Mouse (Mus musculus) heart, embryonic 11.5 days (tissue): ENCODE results near the gene Zfp568. TPM values are rescaled to one million over a fixed set of nuclear protein-coding genes. Genes with fewer than 3 reads are reported as not detected.
A peak's percentile ranks its signal among the peaks of the same experiment; 100 is the strongest.

Source experiments
- ATAC-seq: fragments of 200-750 bp; cut with Nextera tagmentation; replicated peaks from 2 replicates; pipeline ENCODE4 v1.8.0; 2017; ENCODE audit warnings: moderate library complexity; ENCODE audit not compliant: insufficient number of reproducible peaks, low FRiP score, low TSS enrichment
- H3K27ac ChIP-seq: fragments of 300-500 bp; sonication (generic); 2 replicates; pipeline ENCODE4 v1.5.1; 2014; ENCODE audit warnings: mild to moderate bottlenecking, low read depth, low read length
- H3K27me3 ChIP-seq: fragments of 300-500 bp; sonication (generic); 2 replicates; pipeline ENCODE4 v1.6.1; 2014; ENCODE audit warnings: mild to moderate bottlenecking, low read length, mixed read lengths; ENCODE audit not compliant: control insufficient read depth, insufficient read depth
- H3K36me3 ChIP-seq: fragments of 300-500 bp; sonication (generic); 2 replicates; pipeline ENCODE4 v1.6.1; 2014; ENCODE audit warnings: mild to moderate bottlenecking, low read length, moderate library complexity, mixed read lengths; ENCODE audit not compliant: control insufficient read depth, insufficient read depth
- H3K4me1 ChIP-seq: fragments of 300-500 bp; sonication (generic); 2 replicates; pipeline ENCODE4 v1.6.1; 2014; ENCODE audit warnings: low read length; ENCODE audit not compliant: control insufficient read depth, insufficient read depth
- H3K4me2 ChIP-seq: fragments of 300-500 bp; sonication (generic); 2 replicates; pipeline ENCODE4 v1.6.1; 2014; ENCODE audit warnings: mild to moderate bottlenecking, moderate library complexity
- H3K4me3 ChIP-seq: fragments of 300-500 bp; sonication (generic); 2 replicates; pipeline ENCODE4 v1.5.1; 2014; ENCODE audit warnings: low read depth, low read length
- H3K9ac ChIP-seq: fragments of 300-500 bp; sonication (generic); 2 replicates; pipeline ENCODE4 v1.6.1; 2014; ENCODE audit warnings: mild to moderate bottlenecking, low read depth, low read length, moderate library complexity
- H3K9me3 ChIP-seq: fragments of 300-500 bp; sonication (generic); replicated peaks from 2 replicates; pipeline ENCODE4 v1.6.1; 2016; ENCODE audit warnings: low read length; ENCODE audit not compliant: control insufficient read depth
- WGBS: fragments of 180-500 bp; shearing (Covaris S2); extraction: QIAGEN DNeasy Blood & Tissue Kit; methylation state at CpG from one replicate; pipeline ENCODE4 v1.1.7; 2014; ENCODE audit not compliant: insufficient replicate concordance; 5-methylcytosine and 5-hydroxymethylcytosine counted together
- polyA plus RNA-seq: library from polyadenylated mRNA; unstranded; fragments of >200 nt; fragmentation: Nextera tagmentation; extraction: Ambion mirVana; gene quantifications from 2 replicates; pipeline ENCODE4 v1.2.1, GENCODE M21; 2014

The Zfp568 gene
- polyA plus RNA-seq, 1 experiment from 2014 or later = 30.4 TPM

GRCm38 (mm10) chr7:29981860-29982259 lies 1.9 kb upstream of the Zfp568 start:
- Histone ChIP-seq H3K4me3 (no peak overlapping the region), H3K9me3 (peaks cover 4% of the 10 kb centered on the region; the same call in 1 of the 2 replicates), H3K36me3 (peaks cover 7% of the 10 kb centered on the region), H3K4me2 (peak overlapping the region; percentile 67; the same call in 1 of the 2 replicates), H3K27me3 (no peaks in the 10 kb centered on the region), H3K4me1 (peaks cover 25% of the 10 kb centered on the region), H3K27ac (peak overlapping the region; percentile 73; the same call in 1 of the 2 replicates), H3K9ac (0 out of 2 replicates have a peak overlapping the region, but pooled peaks have one; percentile 12)
- ATAC-seq = no peak
- 79% methylated on average over 3 of the region's 3 CpGs for WGBS

- H3K9ac ChIP-seq = no peak overlapping the region
- peak overlapping the region; percentile 73; the same call in 1 of the 2 replicates for H3K27ac ChIP-seq
- H3K4me3 ChIP-seq = peak overlapping the region; percentile 91; the same call in 1 of the 2 replicates
- no peak for ATAC-seq
- WGBS = 76% methylated on average over 4 of the region's 4 CpGs
- H3K27me3 ChIP-seq = no peaks in the 10 kb centered on the region
- peaks cover 25% of the 10 kb centered on the region for H3K4me1 ChIP-seq
- peaks cover 4% of the 10 kb centered on the region; the same call in 1 of the 2 replicates for H3K9me3 ChIP-seq
- H3K36me3 ChIP-seq = peaks cover 12% of the 10 kb centered on the region
- H3K4me2 ChIP-seq = peak overlapping the region; percentile 67
Measured at GRCm38 (mm10) chr7:29982341-29982740, 1.4 kb upstream of the Zfp568 start.

GRCm38 (mm10) chr7:29982931-29983330 lies 824 bp upstream of the Zfp568 start:
- WGBS = 19% methylated on average over 6 of the region's 6 CpGs
- peak overlapping the region; percentile 99 for H3K9ac ChIP-seq
- H3K9me3 ChIP-seq = peaks cover 4% of the 10 kb centered on the region; the same call in 1 of the 2 replicates
- H3K36me3 ChIP-seq = peaks cover 18% of the 10 kb centered on the region
- peaks cover 25% of the 10 kb centered on the region for H3K4me1 ChIP-seq
- H3K4me2 ChIP-seq = peak overlapping the region; percentile 67
- no peaks in the 10 kb centered on the region for H3K27me3 ChIP-seq
- peak overlapping the region; percentile 98 for H3K27ac ChIP-seq
- H3K4me3 ChIP-seq = peak overlapping the region; percentile 91
- no peak for ATAC-seq

- H3K4me1 ChIP-seq = peaks cover 25% of the 10 kb centered on the region
- peaks cover 4% of the 10 kb centered on the region; the same call in 1 of the 2 replicates for H3K9me3 ChIP-seq
- H3K36me3 ChIP-seq = peaks cover 20% of the 10 kb centered on the region
- peak overlapping the region; percentile 98 for H3K27ac ChIP-seq
- H3K4me2 ChIP-seq = peak overlapping the region; percentile 67
- H3K4me3 ChIP-seq = peak overlapping the region; percentile 91
- peak overlapping the region; percentile 99 for H3K9ac ChIP-seq
- peak; percentile 24 for ATAC-seq
- no peaks in the 10 kb centered on the region for H3K27me3 ChIP-seq
- WGBS = under 1% methylated on average over 8 of the region's 8 CpGs
Measured at GRCm38 (mm10) chr7:29983340-29983689, 440 bp upstream of the Zfp568 start.

- H3K4me1 ChIP-seq = peaks cover 24% of the 10 kb centered on the region
- H3K9ac ChIP-seq = no peak overlapping the region
- H3K36me3 ChIP-seq = peaks cover 30% of the 10 kb centered on the region
- H3K9me3 ChIP-seq = no peaks in the 10 kb centered on the region
- no peak overlapping the region for H3K4me2 ChIP-seq
- H3K27ac ChIP-seq = no peak overlapping the region
- 82% methylated on average over 8 of the region's 8 CpGs for WGBS
- no peak for ATAC-seq
- no peaks in the 10 kb centered on the region for H3K27me3 ChIP-seq
- H3K4me3 ChIP-seq = no peak overlapping the region
Measured at GRCm38 (mm10) chr7:29986101-29986500, 2.3 kb downstream of the Zfp568 start.

GRCm38 (mm10) chr7:29987551-29987950 lies 3.8 kb downstream of the Zfp568 start:
- Histone ChIP-seq H3K4me2 (no peak overlapping the region), H3K4me3 (no peak overlapping the region), H3K27ac (no peak overlapping the region), H3K9ac (no peak overlapping the region), H3K36me3 (peaks cover 35% of the 10 kb centered on the region), H3K9me3 (no peaks in the 10 kb centered on the region), H3K27me3 (no peaks in the 10 kb centered on the region), H3K4me1 (peaks cover 18% of the 10 kb centered on the region)
- ATAC-seq = no peak
- 93% methylated on average over 5 of the region's 5 CpGs for WGBS

GRCm38 (mm10) chr7:29989031-29989430 lies 5.3 kb downstream of the Zfp568 start:
- Histone ChIP-seq H3K4me3 (no peak overlapping the region), H3K9ac (no peak overlapping the region), H3K9me3 (no peaks in the 10 kb centered on the region), H3K36me3 (peaks cover 44% of the 10 kb centered on the region), H3K27me3 (no peaks in the 10 kb centered on the region), H3K4me2 (no peak overlapping the region), H3K4me1 (peaks cover 13% of the 10 kb centered on the region), H3K27ac (no peak overlapping the region)
- ATAC-seq = no peak
- 79% methylated on average over 11 of the region's 11 CpGs for WGBS

- 97% methylated on average over 8 of the region's 8 CpGs for WGBS
- no peaks in the 10 kb centered on the region for H3K9me3 ChIP-seq
- H3K27me3 ChIP-seq = no peaks in the 10 kb centered on the region
- no peak overlapping the region for H3K4me2 ChIP-seq
- H3K27ac ChIP-seq = no peak overlapping the region
- peaks cover 49% of the 10 kb centered on the region for H3K36me3 ChIP-seq
- ATAC-seq = no peak
- no peak overlapping the region for H3K4me3 ChIP-seq
- H3K9ac ChIP-seq = no peak overlapping the region
- H3K4me1 ChIP-seq = no peaks in the 10 kb centered on the region
Measured at GRCm38 (mm10) chr7:29992698-29993097, 8.9 kb downstream of the Zfp568 start.

- H3K36me3 ChIP-seq = peaks cover 51% of the 10 kb centered on the region
- 95% methylated on average over 9 of the region's 9 CpGs for WGBS
- H3K9me3 ChIP-seq = no peaks in the 10 kb centered on the region
- no peak for ATAC-seq
- no peaks in the 10 kb centered on the region for H3K27me3 ChIP-seq
- H3K4me2 ChIP-seq = no peak overlapping the region
- no peaks in the 10 kb centered on the region for H3K4me1 ChIP-seq
- no peak overlapping the region for H3K9ac ChIP-seq
- H3K4me3 ChIP-seq = no peak overlapping the region
- no peak overlapping the region for H3K27ac ChIP-seq
Measured at GRCm38 (mm10) chr7:29993340-29993739, 9.6 kb downstream of the Zfp568 start.
